ENCODE assay signal across 21 mouse cellular contexts in the genomic region with DNA sequence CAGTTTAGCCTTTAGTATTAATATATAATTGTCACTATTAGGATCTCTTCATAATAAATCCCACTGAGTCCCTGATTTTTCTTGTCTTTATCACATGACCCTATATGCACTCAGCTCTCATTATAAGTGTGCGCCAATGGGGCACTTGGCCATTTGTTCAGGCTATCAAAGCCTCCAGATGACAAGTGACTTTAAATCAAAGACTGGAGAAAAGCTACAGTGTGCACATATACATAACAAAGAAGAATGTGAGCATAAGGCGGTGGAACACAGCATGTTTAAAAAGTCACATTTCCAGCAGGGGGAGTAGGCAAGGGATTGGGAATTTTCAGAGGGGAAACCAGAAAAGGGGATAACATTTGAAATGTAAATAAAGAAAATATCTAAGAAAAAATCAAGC.
DNase-seq lines count a peak whose midpoint lies in the region; ATAC-seq and TF ChIP-seq lines count a peak whose summit lies in the region.
"Had no signal": no experiment of that assay in that cellular context is flagged by ENCODE, and none has a peak within 500 bp of the region (broad histone marks: within the 10 kb centered on the region; RNA-seq: fewer than 3 reads in every experiment).

No protein-coding gene starts in this region.

- ATAC-seq in hindbrain, embryonic 12.5 days (ENCODE audit: low FRiP score) = peak; percentile 58; the same call in 1 of the 2 replicates
- ATAC-seq in hindbrain, embryonic 14.5 days (ENCODE audit: low FRiP score) = no peak
- ATAC-seq in neural tube, embryonic 11.5 days (ENCODE audit: insufficient read depth, low FRiP score, low TSS enrichment) = peak; percentile 70; the same call in 1 of the 2 replicates
- no peak for ATAC-seq in neural tube, embryonic 15.5 days (ENCODE audit: low FRiP score)
- 0 out of 2 replicates have a peak, but pooled peaks have one; percentile 51 for ATAC-seq in forebrain, embryonic 15.5 days (replicated peaks)
- ATAC-seq in midbrain, postnatal 0 days (ENCODE audit: low FRiP score) = no peak
- ATAC-seq: intestine, postnatal 0 days had no signal

- no peaks in the 10 kb centered on the region for H3K4me1 ChIP-seq in hindbrain, embryonic 12.5 days
- no peaks in the 10 kb centered on the region for H3K4me1 ChIP-seq in hindbrain, embryonic 14.5 days (replicated peaks; ENCODE audit: control insufficient read depth, insufficient read depth, low read length)
- no peaks in the 10 kb centered on the region for H3K4me1 ChIP-seq in neural tube, embryonic 11.5 days (ENCODE audit: control insufficient read depth, insufficient read depth, low read length)
- H3K4me1 ChIP-seq in neural tube, embryonic 15.5 days = no peaks in the 10 kb centered on the region
- no peaks in the 10 kb centered on the region for H3K4me1 ChIP-seq in forebrain, embryonic 15.5 days
- no peaks in the 10 kb centered on the region for H3K4me1 ChIP-seq in midbrain, postnatal 0 days (ENCODE audit: insufficient read depth, low read length)
- H3K4me1 ChIP-seq: embryonic facial prominence, embryonic 15.5 days; hindbrain, embryonic 15.5 days; lung, embryonic 15.5 days; neural tube, embryonic 13.5 days had no signal

- no peaks in the 10 kb centered on the region for H3K36me3 ChIP-seq in hindbrain, embryonic 12.5 days
- no peaks in the 10 kb centered on the region for H3K36me3 ChIP-seq in hindbrain, embryonic 14.5 days (replicated peaks; ENCODE audit: control insufficient read depth, insufficient read depth)
- no peaks in the 10 kb centered on the region for H3K36me3 ChIP-seq in neural tube, embryonic 11.5 days (ENCODE audit: control insufficient read depth, insufficient read depth, low read length)
- no peaks in the 10 kb centered on the region for H3K36me3 ChIP-seq in neural tube, embryonic 15.5 days
- no peaks in the 10 kb centered on the region for H3K36me3 ChIP-seq in forebrain, embryonic 15.5 days
- no peaks in the 10 kb centered on the region for H3K36me3 ChIP-seq in midbrain, postnatal 0 days (ENCODE audit: insufficient read depth, low read length)
- H3K36me3 ChIP-seq: embryonic facial prominence, embryonic 15.5 days; hindbrain, embryonic 15.5 days; lung, embryonic 15.5 days; neural tube, embryonic 13.5 days had no signal

- 34% methylated on average over 2 of the region's 2 CpGs for WGBS in hindbrain, embryonic 12.5 days
- 27% methylated on average over 2 of the region's 2 CpGs for WGBS in hindbrain, embryonic 14.5 days
- WGBS in neural tube, embryonic 11.5 days = 39% methylated on average over 2 of the region's 2 CpGs
- WGBS in neural tube, embryonic 15.5 days = 33% methylated on average over 2 of the region's 2 CpGs
- WGBS in forebrain, embryonic 15.5 days = 32% methylated on average over 2 of the region's 2 CpGs
- 22% methylated on average over 2 of the region's 2 CpGs for WGBS in midbrain, postnatal 0 days

- no peak overlapping the region for H3K9ac ChIP-seq in hindbrain, embryonic 12.5 days
- no peak overlapping the region for H3K9ac ChIP-seq in hindbrain, embryonic 14.5 days
- no peak overlapping the region for H3K9ac ChIP-seq in neural tube, embryonic 11.5 days (ENCODE audit: low read length)
- no peak overlapping the region for H3K9ac ChIP-seq in neural tube, embryonic 15.5 days (replicated peaks)
- no peak overlapping the region for H3K9ac ChIP-seq in forebrain, embryonic 15.5 days (replicated peaks)
- H3K9ac ChIP-seq in midbrain, postnatal 0 days (replicated peaks; ENCODE audit: low read length, poor library complexity, severe bottlenecking) = no peak overlapping the region
- H3K9ac ChIP-seq: embryonic facial prominence, embryonic 15.5 days; hindbrain, embryonic 15.5 days; liver, embryonic 14.5 days; lung, embryonic 15.5 days; neural tube, embryonic 13.5 days had no signal

- H3K9me3 ChIP-seq in hindbrain, embryonic 12.5 days (replicated peaks) = no peaks in the 10 kb centered on the region
- no peaks in the 10 kb centered on the region for H3K9me3 ChIP-seq in hindbrain, embryonic 14.5 days (ENCODE audit: control insufficient read depth, low read length)
- no peaks in the 10 kb centered on the region for H3K9me3 ChIP-seq in neural tube, embryonic 11.5 days (ENCODE audit: control insufficient read depth, low read length)
- H3K9me3 ChIP-seq in neural tube, embryonic 15.5 days (replicated peaks) = no peaks in the 10 kb centered on the region
- no peaks in the 10 kb centered on the region for H3K9me3 ChIP-seq in forebrain, embryonic 15.5 days
- H3K9me3 ChIP-seq in midbrain, postnatal 0 days (ENCODE audit: low read length) = no peaks in the 10 kb centered on the region
- H3K9me3 ChIP-seq: embryonic facial prominence, embryonic 15.5 days; hindbrain, embryonic 15.5 days; lung, embryonic 15.5 days; neural tube, embryonic 13.5 days had no signal

- TF ChIP-seq CTCF in midbrain, postnatal 0 days (IDR thresholded peaks at IDR 0.05) = peak; percentile 28

- no peak overlapping the region for H3K4me3 ChIP-seq in hindbrain, embryonic 12.5 days
- H3K4me3 ChIP-seq in hindbrain, embryonic 14.5 days (replicated peaks; ENCODE audit: low read length) = no peak overlapping the region
- H3K4me3 ChIP-seq in neural tube, embryonic 11.5 days (ENCODE audit: low read depth, low read length) = no peak overlapping the region
- H3K4me3 ChIP-seq in neural tube, embryonic 15.5 days (replicated peaks) = no peak overlapping the region
- no peak overlapping the region for H3K4me3 ChIP-seq in forebrain, embryonic 15.5 days
- H3K4me3 ChIP-seq in midbrain, postnatal 0 days (ENCODE audit: low read depth, low read length) = no peak overlapping the region
- H3K4me3 ChIP-seq: embryonic facial prominence, embryonic 15.5 days; gastrocnemius, adult 2 months; hindbrain, embryonic 15.5 days; lung, embryonic 15.5 days; neural tube, embryonic 13.5 days had no signal

- no peaks in the 10 kb centered on the region for H3K27me3 ChIP-seq in hindbrain, embryonic 12.5 days
- H3K27me3 ChIP-seq in hindbrain, embryonic 14.5 days (ENCODE audit: control insufficient read depth, insufficient read depth, low read length) = no peaks in the 10 kb centered on the region
- H3K27me3 ChIP-seq in neural tube, embryonic 11.5 days (ENCODE audit: control insufficient read depth, insufficient read depth, low read length) = no peaks in the 10 kb centered on the region
- no peaks in the 10 kb centered on the region for H3K27me3 ChIP-seq in neural tube, embryonic 15.5 days (replicated peaks)
- H3K27me3 ChIP-seq in forebrain, embryonic 15.5 days = no peaks in the 10 kb centered on the region
- H3K27me3 ChIP-seq in midbrain, postnatal 0 days (ENCODE audit: insufficient read depth, low read length) = no peaks in the 10 kb centered on the region
- H3K27me3 ChIP-seq: embryonic facial prominence, embryonic 15.5 days; hindbrain, embryonic 15.5 days; lung, embryonic 15.5 days; neural tube, embryonic 13.5 days had no signal

- no peak overlapping the region for H3K4me2 ChIP-seq in hindbrain, embryonic 12.5 days (replicated peaks)
- H3K4me2 ChIP-seq in hindbrain, embryonic 14.5 days (replicated peaks) = no peak overlapping the region
- no peak overlapping the region for H3K4me2 ChIP-seq in neural tube, embryonic 11.5 days (ENCODE audit: low read depth)
- H3K4me2 ChIP-seq in neural tube, embryonic 15.5 days = no peak overlapping the region
- H3K4me2 ChIP-seq in forebrain, embryonic 15.5 days (replicated peaks) = no peak overlapping the region
- no peak overlapping the region for H3K4me2 ChIP-seq in midbrain, postnatal 0 days (ENCODE audit: low read depth, low read length, poor library complexity, severe bottlenecking)
- H3K4me2 ChIP-seq: embryonic facial prominence, embryonic 15.5 days; heart, embryonic 11.5 days; hindbrain, embryonic 15.5 days; lung, embryonic 15.5 days; neural tube, embryonic 13.5 days had no signal

- no peak for DNase-seq in hindbrain, embryonic 14.5 days (ENCODE audit: low spot score)
- DNase-seq in neural tube, embryonic 11.5 days (ENCODE audit: low spot score) = no peak
- DNase-seq in midbrain, postnatal 0 days (ENCODE audit: low spot score) = no peak
- no peak for DNase-seq in spleen, postnatal 4 days (ENCODE audit: low spot score in 2 of 2)
- DNase-seq: adrenal gland, adult 8-10 months; cerebellum, adult 9-10 months; gastrocnemius, adult 2 months; heart, postnatal 10 days; kidney, postnatal 25 days; lung, postnatal 4 days; thymus, postnatal 25 days had no signal

- H3K27ac ChIP-seq in hindbrain, embryonic 12.5 days = no peak overlapping the region
- H3K27ac ChIP-seq in hindbrain, embryonic 14.5 days = no peak overlapping the region
- H3K27ac ChIP-seq in neural tube, embryonic 11.5 days (ENCODE audit: low read depth, low read length) = no peak overlapping the region
- H3K27ac ChIP-seq in neural tube, embryonic 15.5 days (replicated peaks) = no peak overlapping the region
- no peak overlapping the region for H3K27ac ChIP-seq in forebrain, embryonic 15.5 days (replicated peaks)
- H3K27ac ChIP-seq in midbrain, postnatal 0 days (ENCODE audit: low read depth, low read length) = no peak overlapping the region
- H3K27ac ChIP-seq: embryonic facial prominence, embryonic 15.5 days; gastrocnemius, adult 2 months; hindbrain, embryonic 15.5 days; liver, embryonic 14.5 days; lung, embryonic 15.5 days; neural tube, embryonic 13.5 days had no signal

Comparison
In these comparisons a context has a peak if more than half of its experiments do, and no peak if none do; other contexts are left out.
1. ATAC-seq: peak in hindbrain, embryonic 12.5 days (single experiment), neural tube, embryonic 11.5 days (single experiment) and forebrain, embryonic 15.5 days (single experiment); none in hindbrain, embryonic 14.5 days (single experiment), neural tube, embryonic 15.5 days (single experiment) and midbrain, postnatal 0 days (single experiment).